Mouse (Mus musculus): ENCODE results near the gene Neil3.
"Not testable (repeated sequence)": the region's sequence is repeated elsewhere in the genome, so short reads cannot be mapped to it uniquely, and the experiment has no call there.

Neil3 gene

GRCm38 (mm10) chr8:53638495-53639171 lies at the start of gene Neil3:
Neil3 (minus strand) TSS chr8:53639065.
- DNase-seq: peak; percentile 83 to 85

GRCm38 (mm10) chr8:53680846-53681245 lies 42.0 kb upstream of the Neil3 start:
- no peak for DNase-seq

GRCm38 (mm10) chr8:53663946-53664345 lies 25.1 kb upstream of the Neil3 start:
- peak; percentile 42 to 54 for DNase-seq

- DNase-seq: no peak
These were observed 22.6 kb upstream of the Neil3 start for GRCm38 (mm10) chr8:53661436-53661835.

GRCm38 (mm10) chr8:53630618-53631017 lies 8.2 kb downstream of the Neil3 start:
- DNase-seq: no peak

- DNase-seq: no peak
These were observed 9.9 kb downstream of the Neil3 start for GRCm38 (mm10) chr8:53628864-53629415.

- DNase-seq: no peak
These were observed 15.4 kb downstream of the Neil3 start for GRCm38 (mm10) chr8:53623425-53623824.

GRCm38 (mm10) chr8:53619196-53619595 lies 19.7 kb downstream of the Neil3 start:
- DNase-seq: no peak

GRCm38 (mm10) chr8:53614288-53614646 lies 24.6 kb downstream of the Neil3 start:
- no peak for DNase-seq

- DNase-seq: no peak
These were observed 25.1 kb downstream of the Neil3 start for GRCm38 (mm10) chr8:53613577-53614287.

GRCm38 (mm10) chr8:53612297-53612696 lies 26.6 kb downstream of the Neil3 start:
- DNase-seq: peak in 1 of 2 experiments; percentile 15

- no peak for DNase-seq
These were observed 31.8 kb downstream of the Neil3 start for GRCm38 (mm10) chr8:53607040-53607439.

GRCm38 (mm10) chr8:53604906-53605305 lies 34.0 kb downstream of the Neil3 start:
- DNase-seq: no peak

GRCm38 (mm10) chr8:53603672-53604071 lies 35.2 kb downstream of the Neil3 start:
- DNase-seq: no peak

GRCm38 (mm10) chr8:53600826-53601225 lies 38.0 kb downstream of the Neil3 start:
- no peak for DNase-seq

- DNase-seq: no peak
These were observed 38.6 kb downstream of the Neil3 start for GRCm38 (mm10) chr8:53600025-53600811.

- DNase-seq: no peak
These were observed 40.8 kb downstream of the Neil3 start for GRCm38 (mm10) chr8:53598101-53598500.

- DNase-seq: no peak
These were observed 47.1 kb downstream of the Neil3 start for GRCm38 (mm10) chr8:53591777-53592176.

- no peak for DNase-seq
These were observed 65.3 kb downstream of the Neil3 start for GRCm38 (mm10) chr8:53573600-53573999.

GRCm38 (mm10) chr8:53566223-53566622 lies 72.6 kb downstream of the Neil3 start:
- DNase-seq: no peak

GRCm38 (mm10) chr8:53562441-53563040 lies 76.3 kb downstream of the Neil3 start:
- DNase-seq: no peak

GRCm38 (mm10) chr8:53539585-53539984 lies 99.3 kb downstream of the Neil3 start:
- no peak for DNase-seq

- not testable (repeated sequence) for DNase-seq
These were observed 100.8 kb downstream of the Neil3 start for GRCm38 (mm10) chr8:53538049-53538448.
